Mouse (Mus musculus) limb, embryonic 14.5 days (tissue): Measurements from ENCODE around the gene Fam53a. TPM values are rescaled to one million over a fixed set of nuclear protein-coding genes. Genes with fewer than 3 reads are reported as not detected.

Experiments
- ATAC-seq: fragments of 200-750 bp; cut with Nextera tagmentation; 2 replicates; pipeline ENCODE4 v1.8.0; 2017; ENCODE audit warnings: low read depth, moderate number of reproducible peaks, moderate TSS enrichment; ENCODE audit not compliant: low FRiP score
- DNase-seq: peaks from one replicate; pipeline ENCODE4 v3.0.0-alpha.2; 2015; ENCODE audit warnings: low spot score
- H3K27ac ChIP-seq: fragments of 300-500 bp; sonication (generic); replicated peaks from 2 replicates; pipeline ENCODE4 v1.5.1; 2014; ENCODE audit warnings: low read depth, mild to moderate bottlenecking, low read length, moderate library complexity, mixed read lengths
- H3K27me3 ChIP-seq: fragments of 300-500 bp; sonication (generic); 2 replicates; pipeline ENCODE4 v1.6.1; 2014; ENCODE audit warnings: low read length, mixed read lengths; ENCODE audit not compliant: control insufficient read depth, insufficient read depth
- H3K36me3 ChIP-seq: fragments of 300-500 bp; sonication (generic); 2 replicates; pipeline ENCODE4 v1.6.1; 2014; ENCODE audit warnings: mild to moderate bottlenecking, low read length, moderate library complexity, mixed read lengths; ENCODE audit not compliant: control insufficient read depth, insufficient read depth
- H3K4me1 ChIP-seq: fragments of 300-500 bp; sonication (generic); 2 replicates; pipeline ENCODE4 v1.6.1; 2014; ENCODE audit warnings: antibody characterized with exemption, low read length, mixed read lengths; ENCODE audit not compliant: control insufficient read depth, insufficient read depth
- H3K4me2 ChIP-seq: fragments of 300-500 bp; sonication (generic); replicated peaks from 2 replicates; pipeline ENCODE4 v1.6.1; 2014; ENCODE audit warnings: low read depth, mild to moderate bottlenecking, low read length, moderate library complexity; ENCODE audit not compliant: severe bottlenecking
- H3K4me3 ChIP-seq: fragments of 300-500 bp; sonication (generic); replicated peaks from 2 replicates; pipeline ENCODE4 v1.5.1; 2014; ENCODE audit warnings: low read length
- H3K9ac ChIP-seq: fragments of 300-500 bp; sonication (generic); 2 replicates; pipeline ENCODE4 v1.6.1; 2014; ENCODE audit warnings: mild to moderate bottlenecking, low read depth, low read length, moderate library complexity; ENCODE audit not compliant: severe bottlenecking
- H3K9me3 ChIP-seq: fragments of 300-500 bp; sonication (generic); 2 replicates; pipeline ENCODE4 v1.6.1; 2016; ENCODE audit warnings: low read length; ENCODE audit not compliant: control insufficient read depth
- POLR2A ChIP-seq: fragments of 200-500 bp; IDR thresholded peaks from 2 replicates; pipeline ENCODE4 v1.8.0; 2012; ENCODE audit warnings: inconsistent platforms, mild to moderate bottlenecking, moderate library complexity, borderline replicate concordance; ENCODE audit not compliant: insufficient read depth, insufficient read length; ENCODE audit errors: extremely low read depth
- WGBS: fragments of 180-500 bp; shearing (Covaris S2); extraction: QIAGEN DNeasy Blood & Tissue Kit; methylation state at CpG from one replicate; pipeline ENCODE4 v1.1.7; 2014; 5-methylcytosine and 5-hydroxymethylcytosine counted together
- polyA plus RNA-seq, 2 experiments: library from polyadenylated mRNA; depleted of rRNA in 1 of 2; stranded (reverse) in 1 of 2; unstranded in 1 of 2; fragments of >200 nt; fragmentation: Nextera tagmentation in 1 of 2; extraction: Ambion mirVana in 1 of 2; gene quantifications; 2 replicates each; pipeline versions ENCODE4 v1.2.1 to v1.2.3; 2012 to 2014

Fam53a gene
- polyA plus RNA-seq (2012; rRNA removed) (34.0 and 44.5 TPM in 2 replicates), polyA plus RNA-seq (2014; fragmentation: Nextera tagmentation; extraction: Ambion mirVana) (68.4 and 79.6 TPM in 2 replicates)

DNA sequence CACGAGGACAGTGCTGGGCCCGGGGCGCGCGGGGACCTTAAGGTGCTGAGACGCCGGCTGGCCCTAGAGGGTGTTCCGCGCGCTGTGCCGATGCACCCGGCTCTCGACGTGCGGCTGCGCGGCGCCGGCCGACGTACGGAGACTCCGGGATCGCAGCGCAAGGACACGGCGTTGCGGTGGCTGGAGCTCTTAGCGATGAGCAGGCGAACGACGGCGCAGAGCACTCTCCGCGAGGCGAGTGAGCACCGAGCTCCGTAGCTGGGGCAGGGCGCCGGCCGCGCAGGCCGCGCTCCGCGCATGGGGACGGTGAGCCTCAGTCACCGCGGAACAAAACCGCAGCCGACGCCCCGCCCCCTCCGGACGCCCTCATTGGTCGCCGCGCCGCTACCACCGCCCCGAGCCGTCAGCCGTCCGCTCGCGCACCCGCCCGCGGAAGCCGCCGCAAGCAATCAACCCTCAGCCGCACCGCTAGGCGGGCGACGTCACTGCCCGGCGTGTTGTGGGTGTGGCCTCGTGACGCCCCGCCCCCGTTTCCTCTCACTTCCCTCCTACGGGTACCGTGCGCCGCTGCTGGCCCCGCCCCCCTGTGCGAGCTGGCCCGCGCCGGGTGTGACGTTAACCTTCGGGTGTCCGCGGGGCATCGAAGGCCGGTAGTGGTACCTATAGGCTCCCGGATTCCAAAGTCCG lies at the start of gene Fam53a, which contains the start of gene Gm9903:
TSS of gene Fam53a (minus strand) at position 335 of the 687 bp plus-strand sequence.
TSS of gene Gm9903 (plus strand) at position 625 of the 687 bp plus-strand sequence.
- TF ChIP-seq POLR2A = peak; percentile 97
- H3K36me3 ChIP-seq = no peaks in the 10 kb centered on the region
- no peaks in the 10 kb centered on the region for H3K9me3 ChIP-seq
- peak within 1 kb of the TSS; percentile 80 for H3K4me3 ChIP-seq
- peak within 1 kb of the TSS; percentile 82 for H3K9ac ChIP-seq
- peak within 1 kb of the TSS; percentile 83 for H3K27ac ChIP-seq
- peak; percentile 98 for ATAC-seq
- peaks cover 12% of the 10 kb centered on the region; the same call in 1 of the 2 replicates for H3K4me1 ChIP-seq
- H3K4me2 ChIP-seq = peak within 1 kb of the TSS; percentile 74
- under 1% methylated on average over 40 of the region's 99 CpGs for WGBS
- peak; percentile 98 for DNase-seq
- no peaks in the 10 kb centered on the region for H3K27me3 ChIP-seq

DNA sequence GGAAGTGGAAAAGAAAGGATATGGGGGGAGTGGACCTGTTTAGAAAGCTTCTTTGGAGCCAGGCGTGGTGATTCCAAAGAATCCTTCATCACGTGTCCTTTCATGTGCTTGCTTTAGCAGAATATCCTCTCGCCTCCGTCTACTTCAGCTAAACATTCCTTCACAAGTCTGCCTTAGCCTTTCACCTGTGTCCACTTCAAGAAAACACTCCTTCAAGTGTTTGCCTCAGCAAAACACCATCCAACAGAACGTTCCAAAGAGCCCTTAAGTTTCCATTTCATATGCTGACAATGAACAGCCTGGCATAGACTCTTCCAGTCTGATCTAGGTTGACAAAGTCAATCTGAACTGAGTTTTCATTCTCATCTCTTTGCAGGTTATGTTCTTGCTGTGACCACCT lies 48.8 kb upstream of the Fam53a start:
- no peaks in the 10 kb centered on the region for H3K27me3 ChIP-seq
- DNase-seq (no peak), ATAC-seq (no peak)
- no peak for TF ChIP-seq POLR2A
- no peak overlapping the region for H3K27ac ChIP-seq
- no peaks in the 10 kb centered on the region for H3K9me3 ChIP-seq
- H3K9ac ChIP-seq = no peak overlapping the region
- no peaks in the 10 kb centered on the region; the same call in 1 of the 2 replicates for H3K4me1 ChIP-seq
- peaks cover 4% of the 10 kb centered on the region; the same call in 1 of the 2 replicates for H3K36me3 ChIP-seq
- no peak overlapping the region for H3K4me3 ChIP-seq
- no peak overlapping the region for H3K4me2 ChIP-seq
- 84% methylated on average over 5 of the region's 5 CpGs for whole genome bisulfite sequencing

DNA sequence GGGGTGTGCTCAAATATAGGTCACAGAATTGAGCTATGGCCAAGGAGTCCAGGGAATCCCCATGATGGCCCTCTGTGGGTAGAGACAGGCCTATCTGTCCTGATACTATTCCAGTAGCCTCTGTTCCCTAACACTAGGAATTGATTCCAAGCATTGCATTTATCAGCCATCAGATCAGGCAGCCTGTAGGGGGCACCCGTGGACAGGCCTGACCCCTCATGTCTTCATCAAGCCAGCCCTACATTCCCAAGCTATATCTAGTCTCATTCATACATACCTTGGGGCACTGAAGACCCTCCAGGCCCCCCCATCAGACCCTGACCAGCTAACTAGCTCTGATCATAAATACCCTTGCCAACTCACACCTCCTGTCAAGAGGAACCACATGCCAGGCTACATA lies 46.5 kb upstream of the Fam53a start:
- Histone ChIP-seq H3K4me1 (no peaks in the 10 kb centered on the region), H3K4me3 (no peak overlapping the region), H3K36me3 (peaks cover 25% of the 10 kb centered on the region), H3K9ac (no peak overlapping the region), H3K27me3 (no peaks in the 10 kb centered on the region), H3K27ac (no peak overlapping the region), H3K9me3 (no peaks in the 10 kb centered on the region), H3K4me2 (no peak overlapping the region)
- WGBS = 0% methylated on average over 1 of the region's 1 CpGs
- peak; percentile 79 for DNase-seq
- no peak for ATAC-seq
- no peak for TF ChIP-seq POLR2A

DNA sequence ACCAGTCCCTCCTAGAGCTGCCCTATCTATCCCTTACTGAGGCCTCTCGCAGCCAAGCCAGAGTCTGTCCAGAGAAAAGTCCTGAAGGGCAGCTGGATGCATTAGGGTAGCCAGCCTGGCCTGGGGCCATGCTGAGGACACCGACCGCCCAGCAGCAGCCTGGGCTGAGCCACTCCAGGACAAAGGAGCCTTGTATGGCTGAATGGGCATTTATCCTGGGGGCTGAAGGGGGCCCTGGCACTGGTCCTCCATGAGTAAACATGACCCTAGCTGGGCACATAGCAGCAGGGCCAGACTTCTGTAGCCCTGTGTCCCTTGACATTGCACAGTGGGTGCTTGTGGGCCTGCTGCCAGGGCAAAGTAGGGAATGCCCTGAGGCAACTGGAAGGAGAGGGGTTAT lies 45.0 kb upstream of the Fam53a start:
- WGBS = 60% methylated on average over 3 of the region's 3 CpGs
- DNase-seq = peak; percentile 51
- Histone ChIP-seq H3K36me3 (peaks cover 39% of the 10 kb centered on the region), H3K9ac (no peak overlapping the region), H3K4me2 (no peak overlapping the region), H3K27me3 (no peaks in the 10 kb centered on the region), H3K9me3 (no peaks in the 10 kb centered on the region), H3K27ac (no peak overlapping the region; the same call in 1 of the 2 replicates), H3K4me1 (no peaks in the 10 kb centered on the region), H3K4me3 (no peak overlapping the region)
- no peak for TF ChIP-seq POLR2A
- ATAC-seq = peak; percentile 38; the same call in 1 of the 2 replicates

DNA sequence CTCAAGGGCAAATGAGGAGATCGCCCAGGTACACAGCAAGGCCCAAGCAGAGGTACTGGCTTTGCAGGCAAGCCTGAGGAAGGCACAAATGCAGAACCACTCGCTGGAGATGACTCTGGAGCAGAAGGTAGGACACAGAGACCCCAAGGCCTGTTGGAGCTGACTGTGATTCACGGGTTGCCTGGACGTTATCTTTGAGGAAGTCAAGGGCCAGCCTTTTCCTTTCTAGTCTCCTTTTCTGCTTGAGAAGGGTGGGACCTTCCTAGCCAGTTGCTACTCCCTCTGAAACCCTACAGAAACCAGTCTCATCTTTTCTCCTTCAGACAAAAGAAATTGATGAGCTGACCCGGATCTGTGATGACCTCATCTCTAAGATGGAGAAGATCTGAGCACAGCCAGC lies 42.2 kb upstream of the Fam53a start:
- peaks cover 67% of the 10 kb centered on the region for H3K36me3 ChIP-seq
- H3K4me3 ChIP-seq = no peak overlapping the region
- no peak overlapping the region for H3K9ac ChIP-seq
- no peaks in the 10 kb centered on the region for H3K27me3 ChIP-seq
- DNase-seq = no peak
- H3K4me2 ChIP-seq = no peak overlapping the region
- H3K4me1 ChIP-seq = no peaks in the 10 kb centered on the region
- H3K27ac ChIP-seq = no peak overlapping the region
- no peak for TF ChIP-seq POLR2A
- H3K9me3 ChIP-seq = no peaks in the 10 kb centered on the region
- no peak for ATAC-seq
- WGBS = 80% methylated on average over 5 of the region's 5 CpGs
